Mouse (Mus musculus): ENCODE results near the gene Gm6871.
A peak's percentile ranks its signal among the peaks of the same experiment; 100 is the strongest.
"Not testable (repeated sequence)": the region's sequence is repeated elsewhere in the genome, so short reads cannot be mapped to it uniquely, and the experiment has no call there.

Gm6871 gene

DNA sequence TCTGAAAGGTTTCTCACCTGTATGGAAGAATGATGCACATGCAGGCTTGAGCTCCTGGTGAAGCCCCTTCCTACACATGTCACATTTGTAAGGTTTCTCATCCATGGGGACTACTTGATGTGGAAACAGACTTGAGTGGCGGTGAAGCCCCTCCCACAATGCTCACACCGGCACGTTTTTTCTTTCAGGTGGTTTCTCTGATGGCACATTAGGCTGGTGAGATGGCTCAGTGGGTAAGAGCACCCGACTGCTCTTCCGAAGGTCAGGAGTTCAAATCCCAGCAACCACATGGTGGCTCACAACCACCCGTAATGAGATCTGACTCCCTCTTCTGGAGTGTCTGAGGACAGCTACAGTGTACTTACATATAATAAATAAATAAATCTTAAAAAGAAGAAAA is at the start of gene Gm6871:
TSS of gene Gm6871 (minus strand) at position 101 of the 400 bp plus-strand sequence.
- not testable (repeated sequence) for DNase-seq

GRCm38 (mm10) chr7:41616241-41616640 is 42.8 kb upstream of the Gm6871 start:
- DNase-seq: not testable (repeated sequence)

GRCm38 (mm10) chr7:41611654-41612053 is 38.2 kb upstream of the Gm6871 start:
- DNase-seq: no peak

DNA sequence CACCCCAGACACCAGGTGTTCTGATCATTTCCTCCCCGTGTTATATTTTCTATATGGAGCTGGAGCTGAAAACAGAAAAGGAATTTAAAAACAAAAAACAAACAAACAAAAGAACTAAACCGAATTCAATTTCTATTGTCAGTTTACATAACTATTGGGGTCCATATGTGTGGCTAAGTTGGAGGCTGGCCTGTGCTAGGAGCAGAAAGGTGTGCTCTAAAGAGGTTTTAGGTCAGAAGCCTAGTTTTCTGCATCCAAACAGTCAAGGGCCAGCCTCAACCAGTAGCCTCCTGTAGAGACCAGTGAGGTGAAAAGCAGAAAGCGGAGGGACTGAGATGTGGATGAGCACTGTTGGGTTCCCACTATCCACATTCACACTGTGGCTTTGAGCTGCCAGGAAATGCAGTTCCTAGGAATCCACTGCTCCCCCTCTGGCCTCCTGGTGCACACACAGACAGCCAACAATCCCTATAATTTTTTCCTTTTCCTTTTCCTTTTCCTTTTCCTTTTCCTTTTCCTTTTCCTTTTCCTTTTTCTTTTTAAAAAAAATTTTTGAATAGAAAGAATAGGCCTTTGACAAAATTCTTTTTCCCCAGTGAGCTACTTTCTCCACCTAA is 26.6 kb upstream of the Gm6871 start:
- peak in 1 of 2 experiments; percentile 13 for DNase-seq

DNA sequence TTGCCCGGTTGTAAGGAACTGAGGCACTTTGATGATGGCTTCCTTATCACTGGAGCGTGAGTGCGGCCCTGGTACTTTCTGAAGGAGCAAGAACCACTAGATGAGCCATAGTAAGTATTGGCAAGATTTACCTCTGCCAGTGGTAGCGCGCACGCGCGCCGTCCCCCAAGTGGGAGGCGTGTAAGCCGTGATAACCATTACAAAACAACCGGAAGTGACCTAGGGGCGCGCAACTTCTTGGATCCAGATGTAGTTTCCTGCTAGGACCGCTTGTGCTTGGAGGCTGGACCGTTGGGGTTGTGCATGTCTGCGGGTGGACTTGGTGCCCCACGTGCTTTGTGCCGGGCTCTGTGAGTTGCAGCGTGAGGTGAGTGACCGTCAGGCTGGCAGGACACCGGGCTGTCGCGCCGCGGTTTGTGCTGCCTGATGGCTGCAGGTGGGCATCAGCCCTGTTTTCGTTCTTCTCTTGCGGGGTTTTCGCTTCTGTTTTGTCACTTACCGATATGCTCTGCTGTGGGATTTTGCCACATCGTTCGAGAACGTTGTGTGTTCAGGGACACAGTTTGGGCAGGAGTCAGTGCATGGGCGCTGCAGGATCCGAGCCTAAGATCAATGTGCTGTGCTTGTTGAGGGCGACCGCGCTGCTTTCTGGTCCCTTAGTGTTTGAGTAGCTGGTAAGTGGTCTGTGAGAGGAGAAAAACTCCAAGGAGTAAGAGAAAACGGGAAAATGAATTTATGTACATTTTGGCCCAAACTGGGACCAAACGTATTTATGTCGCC is 25.8 kb upstream of the Gm6871 start, which contains the start of gene 2610021A01Rik:
TSS of gene 2610021A01Rik (plus strand) at position 197 of the 780 bp plus-strand sequence.
- DNase-seq: peak; percentile 95 to 97

DNA sequence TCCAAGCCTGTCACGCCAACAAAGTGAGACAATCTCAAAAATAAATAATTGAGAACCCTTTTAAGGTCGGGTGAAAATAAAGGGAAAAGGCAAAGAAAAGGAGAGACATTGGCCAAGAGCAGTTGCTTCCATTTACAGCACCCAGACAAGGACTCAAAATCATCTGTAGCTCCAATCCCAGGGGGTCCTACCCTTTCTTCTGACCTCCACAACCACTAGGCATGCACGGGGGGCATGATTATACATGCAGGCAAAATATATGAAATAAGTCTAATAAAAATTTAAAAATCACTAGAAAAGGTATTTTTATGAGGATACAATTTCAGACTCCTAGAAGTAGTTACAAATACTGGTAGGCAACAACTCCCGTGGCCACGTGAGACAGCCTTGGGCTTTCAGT is 25.2 kb upstream of the Gm6871 start:
- DNase-seq: no peak

GRCm38 (mm10) chr7:41587831-41588230 is 14.4 kb upstream of the Gm6871 start:
- DNase-seq: not testable (repeated sequence)

- no peak for DNase-seq
Measured at GRCm38 (mm10) chr7:41582028-41582427, 8.6 kb upstream of the Gm6871 start.

DNA sequence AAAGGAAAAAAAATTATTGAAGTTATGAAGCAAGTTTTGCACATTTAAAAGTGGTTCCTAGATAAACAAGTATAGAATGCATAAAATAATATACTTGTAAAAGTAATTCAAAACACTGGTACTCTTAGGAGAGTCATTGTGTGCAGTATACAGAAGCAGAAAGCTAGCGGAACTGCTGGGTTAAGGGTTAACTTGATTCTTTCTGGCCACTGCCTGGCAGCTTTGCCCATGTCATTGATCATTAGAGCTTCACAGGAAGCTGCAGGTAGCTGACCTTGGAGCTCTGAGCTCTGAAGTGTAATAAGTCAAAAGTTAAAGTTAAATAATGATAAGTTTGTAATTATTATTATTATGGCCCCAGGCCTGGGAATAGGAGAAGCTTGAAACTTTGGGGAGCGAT is 4.5 kb upstream of the Gm6871 start:
- peak; percentile 29 to 58 for DNase-seq

DNA sequence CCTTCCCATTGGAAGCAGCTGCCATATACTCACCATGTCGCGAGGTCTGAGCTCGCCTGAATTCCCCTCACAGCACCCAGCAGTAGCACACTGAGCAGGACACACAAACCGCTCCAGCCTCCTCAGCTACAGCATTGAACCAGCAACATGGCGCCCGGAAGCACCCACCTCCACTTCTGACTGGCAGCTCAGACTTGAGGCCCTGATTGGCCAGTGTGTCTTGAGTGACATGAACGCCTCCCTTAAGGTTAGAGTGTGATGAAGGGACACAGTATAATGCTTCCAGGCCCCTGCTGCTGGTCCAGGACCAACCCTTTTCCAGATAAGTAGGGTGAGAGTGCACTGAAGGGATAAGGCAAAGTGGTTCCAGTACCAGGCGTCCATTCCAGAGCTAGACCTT is 12.8 kb downstream of the Gm6871 start:
- no peak for DNase-seq

GRCm38 (mm10) chr7:41512672-41513071 is 60.8 kb downstream of the Gm6871 start:
- DNase-seq: no peak

- no peak for DNase-seq
Measured at GRCm38 (mm10) chr7:41512207-41512606, 61.3 kb downstream of the Gm6871 start.

- DNase-seq: peak in 1 of 2 experiments; percentile 8
Measured at GRCm38 (mm10) chr7:41502402-41502801, 71.1 kb downstream of the Gm6871 start.

DNA sequence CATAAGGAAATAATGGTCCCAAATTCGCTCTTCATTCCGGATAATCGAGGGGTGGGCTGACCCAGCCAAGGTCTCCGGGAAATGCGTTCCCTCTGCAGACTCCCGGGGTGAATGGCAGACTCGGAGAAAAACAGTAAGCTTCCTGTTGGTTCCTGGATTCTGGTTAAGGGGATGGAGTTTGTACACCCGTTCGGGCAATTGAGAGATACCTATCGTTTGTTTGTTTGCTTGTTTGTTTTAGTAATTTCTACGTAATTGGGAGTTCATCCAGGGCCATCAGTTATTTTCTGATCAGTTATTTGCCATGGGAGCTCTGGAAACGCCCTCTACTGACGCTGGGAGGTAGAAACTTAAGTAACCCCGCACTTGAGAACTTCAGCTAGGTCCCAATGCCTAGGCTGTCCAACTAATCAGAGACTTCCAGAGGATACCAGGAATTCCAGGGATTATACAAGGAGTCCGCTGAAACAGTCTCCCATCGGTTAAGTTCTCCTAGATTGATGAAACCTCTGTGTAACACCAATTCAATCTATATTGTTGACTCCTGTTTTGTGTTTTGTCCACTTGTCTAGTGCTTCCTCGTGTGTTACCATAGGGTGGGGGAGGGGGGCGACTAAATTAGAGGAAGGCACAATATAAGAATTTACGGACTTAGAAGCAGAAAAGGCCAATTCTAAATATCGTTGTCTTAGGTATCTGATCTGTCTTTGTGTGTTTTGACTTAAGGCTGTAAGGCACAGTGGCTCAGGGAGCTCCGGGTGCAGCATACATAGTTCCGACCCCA is 73.1 kb downstream of the Gm6871 start:
- peak; percentile 85 to 90 for DNase-seq

GRCm38 (mm10) chr7:41499389-41500049 is 73.9 kb downstream of the Gm6871 start, which contains the start of the genes Gm20449 and AW146154:
Gene Gm20449 (minus strand): TSS chr7:41499417.
Gene AW146154 (minus strand): TSS chr7:41499890.
- peak; percentile 100 for DNase-seq

GRCm38 (mm10) chr7:41499018-41499388 is 74.5 kb downstream of the Gm6871 start:
- DNase-seq: not testable (repeated sequence)

GRCm38 (mm10) chr7:41498464-41498863 is 75.0 kb downstream of the Gm6871 start:
- peak in 1 of 2 experiments; percentile 35 for DNase-seq

- DNase-seq: no peak
Measured at GRCm38 (mm10) chr7:41497871-41498270, 75.6 kb downstream of the Gm6871 start.
